Mouse (Mus musculus): ENCODE results near the gene Telo2.

DNA sequence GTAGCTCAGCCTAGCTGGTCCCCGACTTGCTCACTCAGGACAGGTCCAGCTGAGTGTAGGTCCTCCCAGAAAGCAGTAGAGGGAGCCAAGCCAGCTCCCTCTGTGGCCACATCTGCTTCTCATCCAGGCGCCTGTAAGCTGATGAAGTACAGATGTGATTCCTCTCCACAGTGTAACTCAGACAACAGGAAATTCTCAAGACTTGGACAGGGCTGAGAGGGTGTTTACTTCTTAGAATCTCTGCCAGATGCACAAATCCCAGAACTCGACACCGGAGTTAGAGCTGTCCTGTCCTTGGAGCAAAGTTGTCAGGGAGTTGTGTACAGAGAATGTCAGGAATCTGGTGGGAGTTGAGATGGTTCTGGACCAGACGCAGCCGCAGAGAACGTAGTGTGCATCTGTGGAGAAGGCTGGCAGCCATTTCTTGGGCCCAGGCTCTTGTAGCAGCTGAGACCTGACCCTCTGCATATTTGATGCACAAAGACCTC lies 32.3 kb downstream of the Telo2 start, which contains the start of gene Tmem204:
- TF ChIP-seq POLR2A (IDR thresholded peaks at IDR 0.05; ENCODE audit: borderline replicate concordance, insufficient read depth, low read length) (no peak), CTCF (IDR thresholded peaks at IDR 0.05; ENCODE audit: borderline replicate concordance, insufficient read depth, low read depth, low read length) (0 out of 2 replicates have a peak, but pooled peaks have one; percentile 5)
